Mouse (Mus musculus): ENCODE results near the gene Prickle4.
"Not testable (repeated sequence)": the region's sequence is repeated elsewhere in the genome, so short reads cannot be mapped to it uniquely, and the experiment has no call there.

Gene Prickle4

DNA sequence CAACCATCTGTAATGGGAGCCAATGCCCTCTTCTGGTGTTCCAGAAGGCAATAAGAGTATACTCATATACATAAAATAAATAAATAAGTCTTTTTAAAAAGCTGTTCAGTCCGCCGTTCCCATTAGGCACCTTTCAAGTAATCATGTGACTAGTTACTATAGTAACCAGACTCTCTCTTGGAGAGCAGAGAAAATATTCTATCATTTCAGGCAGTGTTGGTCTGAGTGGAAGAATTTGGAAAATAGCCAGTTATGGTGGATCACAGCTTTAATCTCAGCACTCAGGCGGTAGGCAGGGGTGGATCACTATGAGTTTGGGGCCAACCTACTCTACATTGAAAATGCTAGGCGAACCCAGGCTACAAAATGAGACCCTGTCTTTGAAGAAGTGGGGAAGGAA, 25.4 kb downstream of the Prickle4 start:
- ATAC-seq (ENCODE audit: low TSS enrichment) = no peak

DNA sequence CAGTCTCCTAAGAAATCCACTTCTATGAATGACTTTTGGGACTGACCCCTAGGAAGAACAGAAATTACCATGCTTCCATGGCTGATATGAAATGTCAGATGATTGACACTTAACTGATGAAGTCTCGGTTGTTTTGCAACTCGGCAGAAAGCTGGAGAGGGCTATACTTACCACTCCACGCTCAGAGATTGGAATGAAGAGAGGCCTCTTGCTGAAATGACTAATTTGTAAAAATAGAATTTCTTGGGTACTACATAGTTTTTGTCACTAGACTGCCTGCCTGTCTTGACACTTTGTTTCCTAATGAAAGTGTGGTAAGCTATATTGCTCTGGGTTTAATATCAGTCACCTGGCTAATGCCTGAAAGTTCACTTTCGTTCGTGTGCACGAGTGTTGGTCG, 30.1 kb downstream of the Prickle4 start:
- no peak for ATAC-seq (ENCODE audit: low TSS enrichment)

DNA sequence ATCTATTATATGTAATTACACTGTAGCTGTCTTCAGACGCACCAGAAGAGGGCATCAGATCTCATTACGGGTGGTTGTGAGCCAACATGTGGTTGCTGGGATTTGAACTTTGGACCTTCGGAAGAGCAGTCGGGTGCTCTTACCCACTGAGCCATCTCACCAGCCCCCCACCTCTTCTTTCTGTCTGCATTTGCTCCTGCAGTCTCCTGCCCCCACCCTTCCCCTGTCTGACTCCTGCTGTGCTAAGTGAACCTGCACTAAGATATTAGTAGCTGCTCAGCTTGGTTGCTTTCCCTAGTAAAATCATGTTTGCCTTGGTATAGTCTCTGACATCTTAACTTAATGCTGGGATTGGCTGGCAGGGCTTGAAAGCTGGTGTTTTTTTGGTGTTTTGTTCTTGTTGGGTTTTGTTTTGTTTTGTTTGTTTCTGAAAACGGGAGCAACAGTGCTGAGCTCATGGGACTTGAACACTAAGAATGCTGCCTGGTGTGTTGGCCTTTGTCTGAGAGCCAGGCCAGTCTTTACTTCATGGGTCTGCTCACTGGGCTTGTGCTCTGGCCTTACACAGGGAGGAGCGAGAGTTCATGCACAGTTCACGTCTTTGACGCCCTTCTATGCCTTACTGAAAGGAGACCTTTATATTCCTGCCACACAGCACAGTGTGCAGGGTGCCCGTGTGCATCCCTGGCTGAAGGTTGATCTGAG, 31.4 kb downstream of the Prickle4 start:
- ATAC-seq (ENCODE audit: low TSS enrichment) = no peak

DNA sequence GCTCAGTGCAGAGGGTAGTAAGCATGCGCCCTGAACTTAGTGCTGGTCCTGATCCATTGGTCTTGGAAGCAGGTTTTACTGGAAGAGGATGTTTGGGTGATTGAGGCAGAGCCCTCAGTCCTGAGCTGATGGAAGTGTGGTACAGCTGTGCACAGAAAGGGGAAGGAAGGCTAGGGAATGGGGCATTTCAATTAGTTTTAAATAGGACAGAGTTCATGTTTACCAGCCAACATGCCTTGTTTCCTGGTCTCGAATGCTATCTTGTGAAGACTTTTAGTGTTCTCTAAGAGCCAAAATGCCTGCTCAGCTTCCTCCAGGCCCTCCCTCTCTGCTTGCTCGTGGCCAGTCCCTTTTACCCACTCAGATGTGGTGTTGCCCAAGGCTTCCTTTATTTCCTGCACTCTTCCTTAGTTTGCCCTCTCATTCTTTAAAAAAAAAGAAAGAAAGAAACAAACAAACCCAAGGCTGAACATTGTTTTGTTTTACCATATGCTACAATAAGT, 35.7 kb downstream of the Prickle4 start:
- no peak for ATAC-seq (ENCODE audit: low TSS enrichment)

DNA sequence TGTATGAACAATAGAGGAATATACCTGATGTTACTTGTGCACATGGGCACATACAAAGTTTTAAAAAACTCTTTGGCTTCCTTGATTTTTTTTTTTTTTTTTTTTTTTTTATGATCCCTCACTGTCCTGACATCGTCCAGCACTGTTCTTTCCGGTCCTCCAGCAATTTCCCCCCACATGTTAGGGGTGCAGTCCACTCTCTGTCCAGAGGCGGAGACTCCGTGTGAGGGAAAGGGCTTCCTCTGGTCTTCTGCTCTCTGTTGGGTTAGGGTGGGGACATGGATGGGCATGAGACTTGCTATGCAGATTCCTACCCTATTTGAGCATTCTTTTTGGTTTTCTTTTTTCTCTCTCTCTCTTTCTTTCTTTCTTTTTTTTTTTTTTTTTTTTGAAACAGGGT, 36.6 kb downstream of the Prickle4 start:
- ATAC-seq (ENCODE audit: low TSS enrichment) = no peak

DNA sequence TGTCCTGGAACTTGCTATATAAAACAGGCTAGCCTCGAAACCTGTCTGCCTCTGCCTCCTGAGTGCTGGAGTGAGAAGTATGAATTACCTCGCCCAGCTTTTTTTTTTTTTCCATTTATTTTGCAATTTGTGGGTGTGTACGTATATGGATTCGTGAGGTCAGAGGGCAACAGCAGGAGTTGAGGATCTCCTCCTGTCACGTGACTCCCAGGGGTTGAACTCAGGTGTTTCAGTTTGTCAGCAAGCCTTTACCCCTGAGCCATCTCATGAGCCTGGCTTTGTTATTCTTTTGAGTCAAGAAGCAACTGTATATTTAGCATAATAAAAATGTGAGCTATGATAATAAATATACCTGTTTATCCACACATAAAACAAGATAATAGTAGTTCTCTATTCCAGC, 38.8 kb downstream of the Prickle4 start:
- no peak for ATAC-seq (ENCODE audit: low TSS enrichment)

DNA sequence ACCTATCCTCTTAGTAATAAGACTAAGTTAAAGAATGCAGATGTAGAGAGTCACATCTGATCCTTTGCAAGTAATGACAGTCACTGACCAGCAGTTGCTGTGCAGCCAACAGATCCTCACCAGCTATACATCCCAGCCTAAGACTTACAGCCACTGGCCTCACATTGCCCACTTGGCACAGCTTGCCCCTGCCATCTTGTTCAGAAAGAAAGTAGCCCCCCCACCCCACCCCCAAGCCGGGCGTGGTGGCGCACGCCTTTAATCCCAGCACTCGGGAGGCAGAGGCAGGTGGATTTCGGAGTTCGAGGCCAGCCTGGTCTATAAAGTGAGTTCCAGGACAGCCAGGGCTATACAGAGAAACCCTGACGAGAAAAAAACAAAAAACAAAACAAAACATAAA, 40.2 kb downstream of the Prickle4 start:
- not testable (repeated sequence) for ATAC-seq (ENCODE audit: low TSS enrichment)

DNA sequence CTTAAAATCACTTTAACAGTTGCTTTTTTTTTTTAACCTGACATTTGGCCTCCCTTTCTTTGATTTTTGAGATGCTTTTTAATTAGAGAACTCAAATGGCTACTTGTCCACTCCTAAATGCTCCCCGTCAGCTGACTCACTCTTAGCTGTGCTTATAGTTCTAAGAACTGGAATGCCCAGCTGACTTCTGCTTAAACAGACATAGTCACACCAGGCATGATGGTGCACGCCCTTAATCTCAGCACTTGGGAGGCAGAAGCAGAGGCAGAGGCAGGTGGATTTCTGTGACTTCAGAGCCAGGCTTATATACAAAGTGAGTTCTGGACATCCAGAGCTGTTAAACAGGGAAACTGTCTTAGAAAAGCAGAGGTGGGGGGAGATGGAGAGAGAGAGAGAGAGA, 42.6 kb downstream of the Prickle4 start:
- no peak for ATAC-seq (ENCODE audit: low TSS enrichment)

DNA sequence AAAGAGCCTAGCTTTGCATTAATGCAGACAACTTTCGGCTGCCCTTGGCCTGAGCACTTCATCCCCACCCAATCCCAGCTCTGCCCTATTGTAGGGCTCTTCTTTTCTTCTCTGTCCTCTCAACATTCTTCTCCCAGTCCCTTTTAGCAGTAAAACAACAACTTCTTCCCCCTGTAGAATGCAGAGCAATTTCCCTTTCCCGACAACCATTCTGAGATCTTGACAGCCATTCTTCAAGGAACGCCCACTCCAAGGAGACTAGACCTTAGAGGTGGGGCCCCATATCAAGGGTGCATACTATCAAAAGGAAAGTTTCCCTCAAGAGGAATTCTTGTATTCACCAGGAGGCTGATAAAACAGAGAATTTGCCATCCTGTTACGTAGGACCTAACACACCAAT, 45.6 kb downstream of the Prickle4 start:
- no peak for ATAC-seq (ENCODE audit: low TSS enrichment)

DNA sequence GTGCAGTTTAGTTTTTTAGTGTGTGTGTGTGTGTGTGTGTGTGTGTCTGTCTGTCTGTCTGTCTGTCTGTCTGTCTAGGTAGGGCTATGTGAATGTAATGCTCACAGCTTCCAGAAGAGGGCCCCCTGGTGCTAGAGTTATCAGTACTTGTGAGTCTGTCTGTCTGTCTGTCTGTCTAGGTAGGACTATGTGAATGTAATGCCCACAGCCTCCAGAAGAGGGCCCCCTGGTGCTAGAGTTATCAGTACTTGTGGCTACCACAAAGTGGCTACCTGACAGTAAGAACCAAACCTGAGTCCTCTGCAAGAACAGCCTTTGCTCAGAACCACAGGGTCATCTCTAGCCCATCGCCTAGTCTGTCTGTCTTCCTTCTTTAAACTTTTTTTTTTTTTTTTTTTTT, 47.9 kb downstream of the Prickle4 start:
- no peak for ATAC-seq (ENCODE audit: low TSS enrichment)

DNA sequence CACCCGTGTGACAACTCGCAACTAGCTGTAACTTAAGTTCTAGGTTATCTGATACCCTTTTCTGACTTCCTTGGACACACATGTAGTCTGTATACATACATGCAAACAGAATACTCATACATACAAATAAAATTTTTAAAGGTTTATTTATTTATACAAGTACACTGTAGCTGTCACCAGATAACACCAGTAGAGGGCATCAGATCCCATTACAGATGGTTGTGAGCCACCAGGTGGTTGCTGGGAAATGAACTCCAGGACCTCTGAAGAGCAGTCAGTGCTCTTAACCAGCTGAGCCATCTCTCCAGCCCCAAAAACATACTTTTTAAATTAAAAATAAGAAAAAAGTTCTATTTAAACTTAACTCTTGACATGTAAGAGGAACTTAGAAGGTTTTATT, 51.5 kb downstream of the Prickle4 start:
- ATAC-seq (ENCODE audit: low TSS enrichment) = no peak

Measured in frontal cortex, adult (tissue).